Mouse (Mus musculus) heart, embryonic 16.5 days (tissue): ENCODE data around the gene Plekhn1. TPM values are rescaled to one million over a fixed set of nuclear protein-coding genes. Genes with fewer than 3 reads are reported as not detected.
A peak's percentile ranks its signal among the peaks of the same experiment; 100 is the strongest.

Experiments
- ATAC-seq: fragments of 200-750 bp; cut with Nextera tagmentation; replicated peaks from 2 replicates; pipeline ENCODE4 v1.8.0; 2017; ENCODE audit warnings: moderate number of reproducible peaks; ENCODE audit not compliant: insufficient read depth, low FRiP score; ENCODE audit errors: extremely low read depth
- H3K27ac ChIP-seq: fragments of 300-500 bp; sonication (generic); 2 replicates; pipeline ENCODE4 v1.5.1; 2014; ENCODE audit warnings: mild to moderate bottlenecking, low read length, control low read depth, moderate library complexity
- H3K27me3 ChIP-seq: fragments of 300-500 bp; sonication (generic); 2 replicates; pipeline ENCODE4 v1.6.1; 2014; ENCODE audit warnings: low read length, mixed read lengths; ENCODE audit not compliant: control insufficient read depth, insufficient read depth
- H3K36me3 ChIP-seq: fragments of 300-500 bp; sonication (generic); 2 replicates; pipeline ENCODE4 v1.6.1; 2014; ENCODE audit not compliant: control insufficient read depth, insufficient read depth
- H3K4me1 ChIP-seq: fragments of 300-500 bp; sonication (generic); 2 replicates; pipeline ENCODE4 v1.6.1; 2014; ENCODE audit warnings: low read length, mixed read lengths; ENCODE audit not compliant: control insufficient read depth, insufficient read depth
- H3K4me2 ChIP-seq: fragments of 300-500 bp; sonication (generic); 2 replicates; pipeline ENCODE4 v1.6.1; 2014; ENCODE audit warnings: low read depth, mild to moderate bottlenecking, control low read depth, low read length
- H3K4me3 ChIP-seq: fragments of 300-500 bp; sonication (generic); 2 replicates; pipeline ENCODE4 v1.5.1; 2014; ENCODE audit warnings: mild to moderate bottlenecking, control low read depth, low read length
- H3K9ac ChIP-seq: fragments of 300-500 bp; sonication (generic); 2 replicates; pipeline ENCODE4 v1.6.1; 2014; ENCODE audit warnings: low read length, control low read depth
- H3K9me3 ChIP-seq: fragments of 300-500 bp; sonication (generic); replicated peaks from 2 replicates; pipeline ENCODE4 v1.6.1; 2016; ENCODE audit warnings: low read length; ENCODE audit not compliant: control insufficient read depth
- WGBS: fragments of 180-500 bp; shearing (Covaris S2); extraction: QIAGEN DNeasy Blood & Tissue Kit; methylation state at CpG from one replicate; pipeline ENCODE4 v1.1.7; 2014; 5-methylcytosine and 5-hydroxymethylcytosine counted together
- polyA plus RNA-seq: library from polyadenylated mRNA; unstranded; fragments of >200 nt; fragmentation: Nextera tagmentation; extraction: Ambion mirVana; gene quantifications from 2 replicates; pipeline ENCODE4 v1.2.1, GENCODE M21; 2015

The Plekhn1 gene
- polyA plus RNA-seq, result 13.8 and 17.5 TPM in 2 replicates

GRCm38 (mm10) chr4:156234701-156235213, at the start of gene Plekhn1:
TSS of gene Plekhn1 (minus strand) at chr4:156234857.
- Histone ChIP-seq H3K4me1 (0 out of 2 replicates have a peak, but pooled peaks cover 2% of the 10 kb centered on the region), H3K36me3 (peaks cover 37% of the 10 kb centered on the region), H3K4me2 (peak within 1 kb of the TSS; percentile 64), H3K4me3 (peak within 1 kb of the TSS; percentile 89), H3K9me3 (no peaks in the 10 kb centered on the region), H3K27ac (peak within 1 kb of the TSS; percentile 89), H3K9ac (peak within 1 kb of the TSS; percentile 86), H3K27me3 (no peaks in the 10 kb centered on the region)
- WGBS, result under 1% methylated on average over 48 of the region's 48 CpGs
- peak; percentile 30 for ATAC-seq

GRCm38 (mm10) chr4:156255078-156255839, 20.6 kb upstream of the Plekhn1 start, which contains the start of gene Samd11:
TSS of gene Samd11 (minus strand) at chr4:156255657.
- Histone ChIP-seq H3K9ac (no peak within 1 kb of the TSS), H3K27ac (no peak within 1 kb of the TSS), H3K4me2 (peak within 1 kb of the TSS; percentile 60), H3K27me3 (peaks cover 30% of the 10 kb centered on the region), H3K36me3 (no peaks in the 10 kb centered on the region), H3K9me3 (no peaks in the 10 kb centered on the region), H3K4me1 (peaks cover 10% of the 10 kb centered on the region; the same call in 1 of the 2 replicates), H3K4me3 (peak within 1 kb of the TSS; percentile 40)
- WGBS, result 4% methylated on average over 26 of the region's 26 CpGs
- no peak; the same call in 1 of the 2 replicates for ATAC-seq

GRCm38 (mm10) chr4:156254361-156255077, 19.9 kb upstream of the Plekhn1 start:
- no peak overlapping the region for H3K9ac ChIP-seq
- peak overlapping the region; percentile 40 for H3K4me3 ChIP-seq
- no peaks in the 10 kb centered on the region for H3K9me3 ChIP-seq
- no peak for ATAC-seq
- H3K27me3 ChIP-seq, result peaks cover 30% of the 10 kb centered on the region
- peak overlapping the region; percentile 60 for H3K4me2 ChIP-seq
- peaks cover 10% of the 10 kb centered on the region; the same call in 1 of the 2 replicates for H3K4me1 ChIP-seq
- no peak overlapping the region for H3K27ac ChIP-seq
- WGBS, result 2% methylated on average over 30 of the region's 30 CpGs
- H3K36me3 ChIP-seq, result no peaks in the 10 kb centered on the region

- 41% methylated on average over 7 of the region's 7 CpGs for WGBS
- peaks cover 10% of the 10 kb centered on the region; the same call in 1 of the 2 replicates for H3K4me1 ChIP-seq
- ATAC-seq, result no peak
- H3K27ac ChIP-seq, result no peak overlapping the region
- H3K36me3 ChIP-seq, result peaks cover 5% of the 10 kb centered on the region
- peaks cover 30% of the 10 kb centered on the region for H3K27me3 ChIP-seq
- H3K4me2 ChIP-seq, result no peak overlapping the region
- no peak overlapping the region for H3K9ac ChIP-seq
- no peak overlapping the region for H3K4me3 ChIP-seq
- H3K9me3 ChIP-seq, result no peaks in the 10 kb centered on the region
These were observed 18.4 kb upstream of the Plekhn1 start for GRCm38 (mm10) chr4:156253043-156253442.

GRCm38 (mm10) chr4:156252619-156253018, 18.0 kb upstream of the Plekhn1 start:
- Histone ChIP-seq H3K9me3 (no peaks in the 10 kb centered on the region), H3K27ac (no peak overlapping the region), H3K4me2 (no peak overlapping the region), H3K9ac (no peak overlapping the region), H3K4me3 (no peak overlapping the region), H3K36me3 (peaks cover 9% of the 10 kb centered on the region), H3K4me1 (peaks cover 10% of the 10 kb centered on the region; the same call in 1 of the 2 replicates), H3K27me3 (peaks cover 30% of the 10 kb centered on the region)
- ATAC-seq, result no peak
- 39% methylated on average over 3 of the region's 3 CpGs for WGBS

- Histone ChIP-seq H3K36me3 (peaks cover 14% of the 10 kb centered on the region), H3K4me1 (peaks cover 10% of the 10 kb centered on the region; the same call in 1 of the 2 replicates), H3K4me2 (no peak overlapping the region), H3K27ac (no peak overlapping the region), H3K4me3 (no peak overlapping the region), H3K9me3 (no peaks in the 10 kb centered on the region), H3K9ac (no peak overlapping the region), H3K27me3 (peaks cover 30% of the 10 kb centered on the region)
- WGBS, result 28% methylated on average over 7 of the region's 7 CpGs
- no peak for ATAC-seq
These were observed 17.5 kb upstream of the Plekhn1 start for GRCm38 (mm10) chr4:156252140-156252539.

GRCm38 (mm10) chr4:156251081-156251480, 16.4 kb upstream of the Plekhn1 start:
- Histone ChIP-seq H3K27me3 (peaks cover 30% of the 10 kb centered on the region), H3K27ac (no peak overlapping the region), H3K36me3 (peaks cover 23% of the 10 kb centered on the region), H3K4me1 (peaks cover 10% of the 10 kb centered on the region; the same call in 1 of the 2 replicates), H3K4me2 (no peak overlapping the region), H3K4me3 (no peak overlapping the region), H3K9me3 (no peaks in the 10 kb centered on the region), H3K9ac (no peak overlapping the region)
- no peak for ATAC-seq
- WGBS, result 69% methylated on average over 8 of the region's 8 CpGs

GRCm38 (mm10) chr4:156249567-156249966, 14.9 kb upstream of the Plekhn1 start:
- Histone ChIP-seq H3K27ac (no peak overlapping the region), H3K9ac (no peak overlapping the region), H3K4me1 (peaks cover 6% of the 10 kb centered on the region; the same call in 1 of the 2 replicates), H3K36me3 (peaks cover 35% of the 10 kb centered on the region), H3K4me2 (no peak overlapping the region), H3K27me3 (peaks cover 19% of the 10 kb centered on the region), H3K9me3 (no peaks in the 10 kb centered on the region), H3K4me3 (no peak overlapping the region)
- no peak for ATAC-seq
- 55% methylated on average over 11 of the region's 11 CpGs for WGBS
